Mouse (Mus musculus): ENCODE measurements around the gene E4f1.
"Not testable (repeated sequence)": the region's sequence is repeated elsewhere in the genome, so short reads cannot be mapped to it uniquely, and the experiment has no call there.

E4f1 gene

DNA sequence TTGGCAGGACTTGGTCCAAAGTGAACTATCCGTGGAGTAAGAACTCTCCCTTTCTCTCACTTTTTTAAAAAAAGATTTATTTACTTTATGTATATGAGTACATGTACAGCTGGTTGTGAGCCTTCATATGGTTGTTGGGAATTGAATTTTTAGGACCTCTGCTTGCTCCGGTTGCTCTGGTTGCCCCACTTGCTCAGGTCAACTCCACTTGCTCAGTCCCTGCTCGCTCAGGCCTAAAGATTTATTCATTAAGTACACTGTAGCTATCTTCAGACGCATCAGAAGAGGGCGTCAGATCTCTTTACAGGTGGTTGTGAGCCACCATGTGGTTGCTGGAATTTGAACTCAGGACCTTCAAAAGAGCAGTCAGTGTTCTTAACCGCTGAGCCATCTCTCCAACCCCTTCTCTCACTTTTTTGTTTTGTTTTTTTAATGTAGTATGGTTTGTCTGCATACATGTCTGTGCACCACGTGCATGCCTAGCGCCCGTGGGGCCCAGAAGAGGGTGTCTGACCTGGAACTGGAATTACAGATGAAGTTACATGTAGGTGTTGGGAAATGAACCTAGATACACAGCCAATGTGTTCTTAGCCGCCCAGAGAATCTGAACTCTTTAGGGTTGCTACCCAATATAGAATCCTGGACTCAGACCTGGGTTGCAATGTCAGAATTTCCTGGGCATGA lies 14.4 kb downstream of the E4f1 start:
- not testable (repeated sequence) for DNase-seq (ENCODE audit: low spot score)

DNA sequence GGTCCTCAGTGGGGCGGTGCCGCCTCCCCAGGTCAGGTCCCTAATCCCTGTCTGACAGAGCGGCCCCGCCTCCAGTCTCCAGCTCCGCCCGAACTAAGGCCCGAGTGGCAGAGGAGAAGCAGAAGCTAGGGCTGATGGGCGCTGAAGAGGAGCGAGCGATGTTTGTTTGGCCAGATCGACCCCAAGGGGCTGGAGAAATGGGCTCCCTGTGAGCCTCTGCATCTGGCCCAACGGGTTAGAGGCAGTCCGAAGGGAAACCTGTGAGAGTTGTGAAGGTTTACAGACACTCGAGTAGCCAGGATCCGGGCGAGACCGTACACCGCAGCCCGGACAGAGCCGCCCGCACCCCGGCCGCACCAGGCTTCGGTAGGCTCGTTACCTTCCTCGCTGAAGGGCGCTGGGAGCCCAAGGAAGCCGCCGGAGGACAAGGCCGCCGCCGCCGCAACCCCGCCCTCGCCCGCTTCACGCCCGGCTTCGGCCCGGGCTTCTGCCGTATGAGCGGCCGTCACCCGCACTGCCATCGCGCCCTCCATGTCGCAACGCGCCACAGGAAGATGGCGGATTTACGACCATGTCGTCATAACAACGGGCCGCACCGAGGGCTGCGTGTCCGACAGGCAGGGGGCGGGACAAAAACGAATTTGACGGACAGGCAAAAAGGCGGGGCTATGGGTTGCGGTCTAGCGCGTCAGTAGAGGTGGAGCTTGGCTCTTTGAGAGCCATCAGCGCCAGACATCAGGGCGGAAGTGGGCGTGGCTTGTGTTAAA lies 15.2 kb downstream of the E4f1 start:
- DNase-seq (ENCODE audit: low spot score), result peak; percentile 99

DNA sequence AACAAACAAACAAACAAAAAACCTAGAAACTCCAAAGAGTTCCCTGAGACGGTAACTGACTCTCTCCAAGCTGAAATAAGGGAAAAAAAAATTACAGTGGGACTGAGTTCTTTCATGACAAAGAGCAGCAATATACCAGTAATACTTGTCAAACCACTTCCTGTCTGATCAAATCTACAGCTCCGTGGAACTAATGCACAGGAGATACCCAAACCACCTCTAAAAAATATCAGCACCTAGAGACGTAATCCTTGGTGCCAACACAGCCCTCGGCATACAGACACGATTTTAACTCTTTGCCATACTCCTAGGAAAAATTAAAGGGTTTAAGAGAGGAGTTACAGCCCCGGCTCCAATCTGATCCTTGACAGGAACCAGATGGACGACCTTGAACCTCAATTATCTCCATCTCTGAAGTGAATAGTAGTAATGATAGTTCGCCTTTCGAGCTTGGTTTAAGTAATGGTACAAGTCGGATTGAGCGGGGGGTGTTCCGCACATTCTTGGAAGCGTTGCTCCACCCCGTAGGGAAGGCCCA lies 15.8 kb downstream of the E4f1 start:
- no peak for DNase-seq (ENCODE audit: low spot score)

DNA sequence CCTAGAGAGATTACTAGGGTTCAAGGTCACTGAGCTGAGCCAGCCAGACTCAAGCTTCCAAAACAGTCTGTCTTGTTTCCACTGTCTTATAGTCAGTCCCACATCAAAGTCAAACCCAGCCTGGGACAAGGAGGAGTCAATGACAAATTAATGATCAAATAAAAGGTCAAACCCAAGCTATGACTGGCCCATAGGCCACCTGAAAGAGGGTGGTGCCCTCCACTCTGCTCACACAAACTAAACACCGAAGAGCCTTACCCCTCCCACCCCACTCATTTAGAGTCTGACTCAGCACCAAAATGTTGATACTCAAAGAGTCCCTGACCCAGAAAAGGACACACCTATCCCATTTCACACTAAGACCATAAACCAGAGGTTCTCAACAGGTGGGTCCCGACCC lies 16.7 kb downstream of the E4f1 start:
- DNase-seq (ENCODE audit: low spot score), result no peak

DNA sequence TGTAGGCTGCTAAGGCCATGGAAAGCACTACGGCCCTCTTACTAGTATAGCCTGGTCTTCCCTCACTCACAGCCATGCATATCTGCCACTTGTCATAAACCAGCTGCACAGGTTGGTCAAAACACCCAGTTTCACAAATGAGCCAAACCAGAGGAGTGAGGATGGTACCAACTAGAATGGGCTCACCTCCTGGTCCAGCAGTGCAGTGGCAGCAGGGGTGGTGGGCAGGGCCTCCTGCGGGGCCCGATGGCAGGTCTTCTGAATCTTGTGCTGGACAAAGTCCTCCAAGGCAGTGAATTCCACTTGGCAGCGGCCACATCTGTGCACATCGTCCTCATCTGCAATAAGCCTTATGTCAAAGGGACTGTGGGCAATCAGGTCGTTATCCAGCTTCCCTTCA lies 18.9 kb downstream of the E4f1 start:
- no peak for DNase-seq (ENCODE audit: low spot score)

DNA sequence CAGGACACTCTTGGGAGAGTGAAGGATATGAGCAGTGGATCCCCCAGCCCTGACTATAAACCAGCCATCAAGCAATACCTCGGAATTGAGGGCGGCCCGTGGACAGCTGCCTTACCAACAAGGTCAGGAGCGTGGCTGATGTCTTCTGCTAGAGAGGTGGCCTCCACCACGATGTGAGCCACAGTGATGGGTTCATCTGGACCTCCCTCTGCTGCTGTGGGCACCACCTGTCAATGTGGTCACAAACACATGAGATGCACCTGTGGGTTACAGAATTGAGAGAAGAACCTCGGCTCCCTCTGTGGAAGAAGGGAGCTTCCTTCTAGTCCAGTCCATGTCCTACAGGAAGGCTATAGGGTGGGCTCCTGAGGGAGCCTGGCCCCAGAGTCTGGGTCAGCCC lies 20.6 kb downstream of the E4f1 start:
- DNase-seq (ENCODE audit: low spot score), result no peak

DNA sequence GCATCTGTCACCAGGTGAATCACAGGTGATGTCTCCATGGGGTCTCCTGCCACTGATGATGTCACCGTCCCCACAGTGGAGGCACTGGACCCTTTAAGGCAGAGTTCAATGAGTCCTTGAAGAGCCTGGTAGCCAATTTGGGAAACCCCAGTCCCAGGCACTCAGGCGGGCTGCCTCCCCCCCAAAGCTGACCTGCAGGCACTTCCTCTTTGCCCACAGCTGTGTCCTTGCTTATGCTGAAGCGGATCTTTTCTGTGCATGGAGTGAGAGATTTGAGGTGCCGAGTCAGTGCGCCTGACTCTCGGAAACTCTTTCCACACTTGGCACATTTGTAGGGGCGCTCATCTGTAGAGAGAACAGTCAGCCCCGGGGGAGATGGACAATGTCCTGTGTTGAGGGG lies 23.5 kb downstream of the E4f1 start:
- no peak for DNase-seq (ENCODE audit: low spot score)

DNA sequence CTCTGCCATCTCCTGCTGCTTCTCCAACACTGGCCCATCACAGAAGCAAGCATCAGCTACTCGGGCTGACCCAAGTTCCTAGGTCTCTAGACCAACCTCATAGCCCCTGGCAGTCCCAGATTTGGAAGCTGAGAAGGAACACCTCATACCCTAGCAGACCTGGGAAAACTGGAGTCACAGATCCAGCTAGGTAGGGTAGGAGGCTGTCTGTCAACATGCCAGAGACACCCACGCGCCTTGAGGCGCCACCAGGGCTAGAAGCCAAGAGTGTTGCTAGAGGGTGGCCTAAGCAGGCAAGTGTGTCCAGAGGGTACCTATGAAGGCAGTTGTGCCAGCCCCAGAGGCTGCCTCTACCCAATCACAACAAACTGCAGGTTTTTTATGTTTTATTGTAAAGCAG lies 26.7 kb downstream of the E4f1 start:
- DNase-seq (ENCODE audit: low spot score), result no peak

DNA sequence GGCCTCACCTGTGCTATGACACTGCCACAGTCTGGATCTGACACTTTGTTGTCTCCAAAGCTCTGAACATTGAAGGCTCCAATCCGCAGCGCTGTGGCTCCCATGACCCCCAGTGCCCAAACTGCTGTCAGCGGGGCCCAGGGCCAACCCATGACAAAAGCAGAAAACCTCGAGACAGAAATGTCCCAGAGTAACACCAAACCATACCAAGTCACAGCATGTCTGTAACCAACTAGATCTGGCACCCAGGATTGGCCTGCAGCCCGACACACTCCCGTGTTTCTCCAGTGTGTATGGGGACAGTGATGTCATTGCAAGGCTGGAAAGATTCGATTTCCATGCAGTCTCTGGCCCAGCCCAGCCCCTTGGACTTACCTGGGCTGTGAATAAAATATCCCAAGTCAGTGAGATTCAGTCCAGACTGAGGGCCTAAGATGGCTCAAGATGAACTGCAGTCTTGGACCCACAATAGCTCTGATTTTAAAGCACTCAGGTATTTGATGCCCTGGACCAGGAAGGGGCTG lies 27.4 kb downstream of the E4f1 start, which contains the start of gene Dnase1l2:
TSS of gene Dnase1l2 (minus strand) at position 474 of the 524 bp plus-strand sequence.
- no peak for DNase-seq (ENCODE audit: low spot score)

DNA sequence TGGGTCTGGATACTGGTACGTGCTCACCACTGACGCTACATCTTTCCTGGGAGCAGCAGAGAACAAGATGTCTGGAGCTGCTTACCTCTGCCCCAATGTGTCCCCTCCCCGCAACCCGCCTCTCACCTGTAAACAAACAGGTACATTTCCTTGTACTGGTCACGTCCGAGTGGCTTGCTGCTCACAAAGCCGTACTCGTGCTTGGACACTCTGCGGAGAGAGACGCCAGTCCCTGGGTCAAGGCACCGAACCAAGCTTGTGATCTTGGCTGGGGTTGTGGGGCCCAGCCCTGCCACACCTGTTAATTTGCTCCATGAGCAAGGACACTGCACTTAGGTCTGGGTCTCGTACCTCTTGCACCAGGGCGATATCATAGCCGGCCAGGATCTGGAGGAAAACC lies 28.0 kb downstream of the E4f1 start:
- DNase-seq (ENCODE audit: low spot score), result no peak

DNA sequence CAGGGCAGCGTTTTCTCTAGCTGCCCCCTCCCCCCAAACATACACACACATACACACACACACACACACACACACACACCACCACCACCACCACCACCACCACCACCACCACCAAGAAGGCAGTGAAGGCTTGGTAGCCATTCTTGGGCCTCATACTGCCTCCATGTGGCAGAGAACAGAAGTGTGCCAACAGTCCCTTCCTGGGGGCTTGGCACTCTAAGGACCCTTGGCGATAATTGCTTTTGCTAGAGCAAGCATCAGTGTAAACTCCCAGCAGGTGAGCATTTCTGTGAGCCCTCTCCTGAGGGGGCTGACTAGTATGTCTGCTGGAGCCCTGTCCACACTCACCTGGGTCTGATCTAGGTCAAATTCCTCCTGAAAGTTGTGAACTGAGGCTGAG lies 29.0 kb downstream of the E4f1 start:
- no peak for DNase-seq (ENCODE audit: low spot score)

DNA sequence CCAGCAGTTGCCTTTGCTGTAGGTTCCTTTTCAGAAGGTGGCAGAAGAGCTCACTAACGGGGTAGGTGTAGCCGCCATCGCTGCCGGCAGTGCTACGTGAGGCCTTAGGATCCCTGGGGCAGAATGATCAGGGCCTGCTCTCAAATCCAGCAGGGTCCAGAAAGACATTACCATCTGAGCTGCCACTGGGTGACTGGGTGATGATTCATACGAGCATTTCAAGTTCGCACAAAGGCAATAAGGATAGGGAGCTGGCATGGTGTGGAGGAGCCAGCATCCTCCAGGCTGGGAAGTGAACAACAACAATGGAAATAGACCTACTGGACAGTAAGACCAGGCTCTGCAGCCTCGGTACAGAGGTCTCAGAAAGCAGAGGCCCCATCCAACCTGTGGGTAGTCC lies 29.7 kb downstream of the E4f1 start:
- no peak for DNase-seq (ENCODE audit: low spot score)

DNA sequence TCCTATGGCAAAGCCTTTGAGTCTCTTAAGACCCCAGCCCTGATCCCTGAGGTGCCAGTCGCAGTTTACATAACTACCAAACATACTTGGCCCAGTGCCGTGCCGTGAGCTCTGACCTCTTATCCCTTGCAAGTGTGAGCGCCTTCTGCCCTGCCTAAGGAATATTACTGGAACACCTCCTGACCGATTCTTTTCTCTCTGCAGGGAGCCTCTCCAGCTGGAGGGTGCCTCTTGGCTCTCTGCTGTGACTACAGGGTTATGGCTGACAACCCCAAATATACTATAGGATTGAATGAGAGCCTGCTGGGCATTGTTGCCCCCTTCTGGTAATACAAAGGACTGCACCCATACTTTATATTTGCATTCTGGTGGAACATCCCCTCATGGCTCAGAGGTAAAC lies 33.1 kb downstream of the E4f1 start:
- DNase-seq (ENCODE audit: low spot score), result no peak

DNA sequence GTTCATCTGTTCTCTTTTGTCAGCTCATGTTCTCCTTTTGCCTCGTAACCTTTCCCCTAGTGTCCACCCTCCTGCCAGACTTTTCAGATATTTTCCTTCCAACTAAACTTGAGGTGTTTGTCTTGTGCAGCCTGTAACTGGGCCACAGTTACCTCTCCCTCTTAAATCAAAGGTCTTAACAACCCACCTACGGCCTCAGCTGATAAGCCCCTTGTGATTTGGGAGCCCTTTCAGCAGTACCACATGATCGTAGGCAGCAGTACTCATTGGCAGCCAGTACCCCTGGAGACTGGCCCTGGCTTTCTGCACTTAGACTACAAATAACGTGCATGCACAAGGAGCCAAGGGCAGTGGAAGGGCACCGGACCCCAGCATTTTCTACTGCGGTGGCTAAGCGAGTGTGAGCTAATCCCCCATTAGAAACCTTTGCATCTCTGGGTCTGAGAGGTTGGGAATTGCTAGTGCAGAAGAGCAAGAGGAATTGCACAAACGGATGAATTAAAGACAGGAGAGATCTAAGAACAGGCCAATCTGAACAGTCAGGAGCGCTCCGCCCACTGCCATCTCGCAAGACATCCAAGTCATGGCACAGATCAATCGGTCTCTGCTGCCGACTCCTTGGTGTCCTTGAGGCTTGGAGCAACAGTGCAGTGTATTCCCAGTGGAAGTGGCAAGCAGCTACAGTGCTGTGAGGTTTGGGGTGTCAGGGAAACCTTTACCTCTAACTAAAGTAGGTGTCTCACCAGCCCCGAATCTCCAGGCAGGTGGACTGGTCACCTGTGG lies 40.7 kb downstream of the E4f1 start:
- DNase-seq (ENCODE audit: low spot score), result no peak

DNA sequence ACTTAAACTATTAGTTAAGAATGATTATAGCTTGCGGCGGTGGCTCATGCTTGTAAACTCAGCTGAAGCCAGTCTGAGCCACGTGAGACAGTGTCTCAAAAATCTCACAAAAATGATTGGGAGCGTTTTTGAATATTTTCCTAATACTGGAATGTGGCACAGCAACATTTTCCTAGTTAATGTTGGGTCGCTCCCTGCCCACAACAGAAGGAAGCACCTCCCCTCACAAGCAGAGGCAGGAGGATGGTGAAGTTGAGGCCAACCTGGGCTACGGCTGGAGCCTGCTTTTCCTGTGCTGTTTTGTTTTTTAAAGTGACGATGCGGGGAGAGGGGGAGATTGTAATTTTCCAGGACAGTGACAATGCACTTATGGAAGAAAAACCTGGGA lies 42.9 kb downstream of the E4f1 start:
- no peak for DNase-seq (ENCODE audit: low spot score)

DNA sequence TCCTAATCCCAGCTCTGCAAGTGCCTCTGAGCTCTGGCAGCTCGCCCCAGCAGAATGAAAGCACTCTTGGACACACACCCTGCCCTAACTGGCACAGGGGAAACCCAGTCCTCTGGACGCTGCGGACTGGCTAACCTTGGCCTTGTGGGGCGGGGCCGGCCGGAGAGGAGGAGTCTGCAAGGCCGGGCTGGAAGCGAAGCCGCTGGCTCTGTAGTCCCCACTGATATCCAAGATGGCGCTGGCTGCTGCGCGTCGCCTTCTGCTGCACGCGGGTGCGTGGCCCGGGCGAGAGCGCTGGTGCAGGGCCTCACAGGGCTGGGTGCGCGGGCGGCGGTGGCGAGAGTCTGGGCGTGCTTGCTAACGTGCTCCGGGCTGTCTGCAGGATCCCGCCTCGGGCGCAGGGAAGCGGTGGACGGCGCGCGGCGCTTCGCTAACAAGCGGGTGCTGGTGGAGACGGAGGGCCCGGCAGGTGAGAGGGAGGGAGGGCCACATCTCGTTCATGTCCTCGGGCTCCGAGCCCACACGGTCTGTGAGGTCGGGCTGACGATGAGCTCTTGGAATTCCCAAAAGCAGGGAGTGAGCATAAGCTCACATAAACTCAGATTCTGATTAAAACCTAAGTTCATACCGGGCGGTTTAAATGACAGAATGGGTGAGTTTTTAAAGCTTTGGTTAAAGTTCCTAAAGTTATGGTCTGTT lies 43.5 kb downstream of the E4f1 start, which contains the start of gene Eci1:
TSS of gene Eci1 (plus strand) at position 171 of the 699 bp plus-strand sequence.
- DNase-seq (ENCODE audit: low spot score), result peak; percentile 91

DNA sequence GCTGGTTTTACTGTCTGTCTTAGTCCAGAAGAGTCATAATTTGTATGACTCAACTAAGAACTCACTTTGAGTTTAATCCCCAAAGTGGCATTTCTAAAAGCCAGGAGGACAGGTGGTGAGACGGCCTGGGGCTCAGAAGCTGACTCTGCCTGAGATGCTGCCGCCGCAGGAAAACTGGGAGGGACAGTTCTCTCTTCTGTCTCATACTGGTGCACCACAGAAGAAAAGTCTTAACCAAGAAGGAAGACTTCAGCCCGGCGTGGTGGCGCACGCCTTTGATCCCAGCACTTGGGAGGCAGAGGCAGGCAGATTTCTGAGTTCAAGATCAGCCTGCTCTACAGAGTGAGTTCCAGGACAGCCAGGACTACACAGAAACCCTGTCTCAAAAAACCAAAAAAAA lies 44.2 kb downstream of the E4f1 start:
- no peak for DNase-seq (ENCODE audit: low spot score)

DNA sequence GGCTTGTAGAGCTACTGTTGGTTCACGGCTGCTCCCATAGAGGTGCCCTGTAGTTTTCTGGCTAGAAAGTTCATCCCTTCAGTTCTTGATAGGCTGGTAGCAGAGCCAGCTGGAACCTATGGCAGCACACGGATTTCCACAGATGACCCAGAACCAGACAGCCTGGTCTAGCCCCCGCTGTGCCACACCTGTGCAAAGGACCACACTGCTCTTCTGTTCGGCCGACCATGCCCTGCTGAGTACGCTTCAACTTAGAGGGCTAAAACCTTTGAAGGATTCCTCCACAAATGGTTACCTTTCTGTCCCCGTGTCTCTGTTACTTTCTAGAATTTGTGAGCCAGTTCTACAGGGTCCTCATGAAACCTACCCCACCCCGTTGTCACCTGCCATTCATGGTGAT lies 44.8 kb downstream of the E4f1 start:
- not testable (repeated sequence) for DNase-seq (ENCODE audit: low spot score)

DNA sequence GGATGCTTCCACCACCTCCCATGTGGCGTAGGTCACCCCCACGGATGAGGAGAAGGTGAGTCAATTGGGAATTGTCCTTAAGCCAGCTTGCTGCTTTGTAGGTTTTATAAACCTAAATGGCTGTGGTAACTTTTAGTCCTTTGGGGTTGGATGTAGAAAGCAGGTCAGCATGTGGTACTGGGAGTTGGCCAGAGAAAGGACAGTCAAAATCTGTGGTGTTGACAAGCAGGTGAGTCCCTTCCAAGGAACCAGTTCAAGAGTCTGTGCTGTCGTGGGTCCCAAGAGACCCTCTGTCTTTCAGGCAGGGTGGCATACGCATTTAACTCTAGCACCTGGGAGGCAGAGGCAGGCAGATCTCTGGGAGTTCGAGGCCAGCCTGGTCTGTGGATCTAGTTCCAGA lies 45.6 kb downstream of the E4f1 start:
- DNase-seq (ENCODE audit: low spot score), result no peak

DNA sequence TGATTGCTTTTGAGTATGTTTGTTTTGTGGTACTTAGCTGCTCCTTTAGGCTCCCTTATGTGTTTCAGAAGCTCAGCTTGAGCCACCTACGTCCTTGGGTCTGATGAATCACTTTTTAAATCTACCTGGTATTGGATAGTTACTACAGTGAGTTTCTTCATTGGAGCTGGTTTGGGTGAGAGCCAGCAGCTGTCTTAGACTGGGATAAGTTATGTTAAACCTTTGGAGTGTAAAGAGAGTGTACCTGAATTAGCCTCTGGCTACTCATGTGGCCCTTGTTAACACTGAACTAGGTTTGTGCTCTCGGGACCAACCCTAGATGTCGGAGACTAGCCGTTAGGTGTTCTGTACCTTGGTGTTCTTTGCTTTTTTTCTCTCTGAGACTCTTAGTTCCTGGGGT lies 47.0 kb downstream of the E4f1 start:
- no peak for DNase-seq (ENCODE audit: low spot score)

DNA sequence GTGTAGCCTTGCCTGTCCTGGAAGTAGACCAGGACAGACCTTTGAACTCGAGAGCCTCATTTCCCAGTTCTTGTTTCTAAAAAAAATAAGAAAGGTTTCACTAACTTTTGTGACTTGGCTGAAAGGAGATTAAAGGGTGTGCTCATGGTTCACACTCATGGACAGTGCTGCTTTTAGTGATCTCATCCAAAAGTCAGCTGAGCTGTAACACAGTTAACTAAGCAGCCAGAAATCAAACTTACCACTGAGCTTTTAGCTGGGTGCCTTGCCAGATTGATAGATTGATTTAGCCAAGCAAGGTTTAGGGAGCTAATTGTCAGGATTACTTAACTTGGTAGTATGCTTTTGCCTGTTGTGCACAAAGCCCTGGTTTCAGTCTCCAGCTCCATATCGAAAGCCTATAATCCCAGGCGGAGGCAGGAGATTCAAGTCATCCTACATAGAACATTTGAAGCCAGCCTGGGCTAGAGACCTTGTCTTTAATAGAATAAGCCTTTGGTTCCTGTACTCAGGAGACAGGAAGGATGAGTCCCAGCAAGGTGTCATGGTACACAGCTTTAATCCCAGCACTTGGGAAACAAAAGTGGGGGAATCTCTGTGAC lies 54.0 kb downstream of the E4f1 start:
- no peak for DNase-seq (ENCODE audit: low spot score)

Data from ovary, postnatal 14 days (tissue).